Mouse (Mus musculus): ENCODE measurements around the gene Gng4.

GRCm38 (mm10) chr13:13818696-13819095 is 34.8 kb downstream of the Gng4 start:
- TF ChIP-seq CTCF (IDR thresholded peaks at IDR 0.05; ENCODE audit: borderline replicate concordance, insufficient read depth, low read length) (no peak), POLR2A (IDR thresholded peaks at IDR 0.05; ENCODE audit: low read depth, low read length) (no peak)

Measured in embryonic fibroblast, embryonic 13.5 days (primary cell).